24 mouse cellular contexts compared by ENCODE assay signal in genomic region chr2:150602166-150602565, GRCm38 (mm10). TPM values are rescaled to one million over a fixed set of nuclear protein-coding genes. Genes with fewer than 3 reads are reported as not detected.
DNase-seq lines count a peak whose midpoint lies in the region; ATAC-seq and TF ChIP-seq lines count a peak whose summit lies in the region.
"Had no signal": no experiment of that assay in that cellular context is flagged by ENCODE, and none has a peak within 500 bp of the region (broad histone marks: within the 10 kb centered on the region; RNA-seq: fewer than 3 reads in every experiment).

No protein-coding gene starts in this region.

- no peak for ATAC-seq in cerebellum, adult (ENCODE audit: insufficient number of reproducible peaks, low FRiP score, low TSS enrichment)
- no peak for ATAC-seq in heart, embryonic 12.5 days (ENCODE audit: insufficient number of reproducible peaks, low FRiP score)
- ATAC-seq: forebrain, embryonic 16.5 days; lung, postnatal 0 days had no signal

- no peaks in the 10 kb centered on the region for H3K79me2 ChIP-seq in heart, adult 2 months (replicated peaks; ENCODE audit: control insufficient read depth, insufficient read depth, low read length)

- TF ChIP-seq POLR2A in heart, adult 2 months (IDR thresholded peaks at IDR 0.05; ENCODE audit: insufficient read depth, low read depth, low read length), result no peak

- peak overlapping the region; percentile 78 for H3K27ac ChIP-seq in heart, adult 2 months
- no peak overlapping the region for H3K27ac ChIP-seq in heart, embryonic 12.5 days (ENCODE audit: poor library complexity, severe bottlenecking)
- H3K27ac ChIP-seq: embryonic facial prominence, embryonic 15.5 days; hindbrain, embryonic 10.5 days; kidney, postnatal 0 days; layer of hippocampus, adult 2 months; limb, embryonic 15.5 days; liver, embryonic 15.5 days; midbrain, embryonic 12.5 days; stomach, postnatal 0 days had no signal

- peaks cover 8% of the 10 kb centered on the region for H3K36me3 ChIP-seq in heart, adult 2 months (ENCODE audit: control insufficient read depth, insufficient read depth, low read length)
- H3K36me3 ChIP-seq in heart, embryonic 12.5 days, result no peaks in the 10 kb centered on the region
- H3K36me3 ChIP-seq: embryonic facial prominence, embryonic 15.5 days; limb, embryonic 15.5 days; midbrain, embryonic 12.5 days had no signal

- 73% methylated on average over 2 of the region's 2 CpGs for WGBS in heart, adult 2 months
- 91% methylated on average over 2 of the region's 2 CpGs for WGBS in heart, embryonic 12.5 days

- intact Hi-C loops in heart, adult 2 months (cut with DNase I), result loop anchor here (10.0 kb wide), 1 partner anchor 237 kb away; the partner anchor contains the start of gene 3300002I08Rik

- H3K27me3 ChIP-seq in heart, adult 2 months (ENCODE audit: control insufficient read depth, insufficient read depth, low read length), result no peaks in the 10 kb centered on the region
- no peaks in the 10 kb centered on the region for H3K27me3 ChIP-seq in heart, embryonic 12.5 days (replicated peaks)
- H3K27me3 ChIP-seq: embryonic facial prominence, embryonic 15.5 days; limb, embryonic 15.5 days; liver, embryonic 15.5 days; midbrain, embryonic 12.5 days had no signal

- peak; percentile 6 for DNase-seq in cerebellum, adult 8-10 months
- DNase-seq in heart, adult 2 months, result peak; percentile 32 to 56
- peak; percentile 27 to 49 for DNase-seq in cerebellum, postnatal 25 days
- DNase-seq in heart, postnatal 4 days, result peak; percentile 43
- DNase-seq in kidney, postnatal 4 days, result no peak
- DNase-seq: adrenal gland, postnatal 25 days; kidney, adult 11 months; layer of hippocampus, postnatal 36 days; retina, postnatal 1 day; right cerebral cortex, postnatal 4 days; thymus, postnatal 36 days had no signal

- H3K4me1 ChIP-seq in heart, adult 2 months (ENCODE audit: control insufficient read depth, insufficient read depth, low read length), result peaks cover under 1% of the 10 kb centered on the region; the same call in 1 of the 2 replicates
- H3K4me1 ChIP-seq in heart, embryonic 12.5 days (replicated peaks), result peaks cover 2% of the 10 kb centered on the region

- H3K4me2 ChIP-seq in heart, embryonic 12.5 days, result no peak overlapping the region
- H3K4me2 ChIP-seq: embryonic facial prominence, embryonic 15.5 days; limb, embryonic 15.5 days; liver, embryonic 15.5 days; midbrain, embryonic 12.5 days had no signal

- no peaks in the 10 kb centered on the region for H3K9me3 ChIP-seq in heart, embryonic 12.5 days (replicated peaks)
- H3K9me3 ChIP-seq: embryonic facial prominence, embryonic 15.5 days; hindbrain, embryonic 10.5 days; limb, embryonic 15.5 days; liver, embryonic 15.5 days; midbrain, embryonic 12.5 days had no signal

- TF ChIP-seq EP300 in heart, adult 2 months (IDR thresholded peaks at IDR 0.05; ENCODE audit: insufficient read depth, low read depth, low read length), result no peak

- no peak overlapping the region for H3K4me3 ChIP-seq in heart, adult 2 months
- no peak overlapping the region for H3K4me3 ChIP-seq in heart, embryonic 12.5 days
- H3K4me3 ChIP-seq: embryonic facial prominence, embryonic 15.5 days; hindbrain, embryonic 10.5 days; layer of hippocampus, adult 2 months; limb, embryonic 15.5 days; liver, embryonic 15.5 days; midbrain, embryonic 12.5 days had no signal

- no peak overlapping the region for H3K9ac ChIP-seq in heart, adult 2 months (ENCODE audit: low read depth, low read length)
- no peak overlapping the region for H3K9ac ChIP-seq in heart, embryonic 12.5 days
- H3K9ac ChIP-seq: embryonic facial prominence, embryonic 15.5 days; limb, embryonic 15.5 days; liver, embryonic 15.5 days; midbrain, embryonic 12.5 days had no signal

- TF ChIP-seq CTCF in heart, adult 2 months (IDR thresholded peaks at IDR 0.05), result no peak

RNA-seq across cellular contexts. Expression of gene Apmap, which starts 6.2 kb away (rescaled TPM):
- 10 to 100 TPM; 52.6 to 56.9 TPM for total RNA-seq in heart, adult 2 months (2021)
- 37.5 and 59.4 TPM in 2 replicates for polyA plus RNA-seq in heart, adult 2 months (2012; rRNA removed)
- 29.3 and 32.5 TPM in 2 replicates for polyA plus RNA-seq in heart, embryonic 12.5 days (2016; fragmentation: Nextera tagmentation; extraction: Ambion mirVana)
- total RNA-seq in heart, postnatal 4 days (2021), result 10 to 100 TPM; 33.5 to 37.6 TPM

RNA-seq across cellular contexts. Expression of gene Cst7, which starts 32.0 kb away (rescaled TPM):
- total RNA-seq in heart, adult 2 months (2021), result not detected
- 0.47 TPM in 1 of 2 replicates, not detected in the other for polyA plus RNA-seq in heart, adult 2 months (2012; rRNA removed)
- polyA plus RNA-seq in heart, embryonic 12.5 days (2016; fragmentation: Nextera tagmentation; extraction: Ambion mirVana), result 0.19 and 0.34 TPM in 2 replicates
- not detected for total RNA-seq in heart, postnatal 4 days (2021)
- total RNA-seq: adrenal gland, postnatal 25 days; layer of hippocampus, postnatal 36 days; left cerebral cortex, postnatal 36 days had no signal
- polyA plus RNA-seq: midbrain, embryonic 12.5 days had no signal

Comparison
In these comparisons a context has a peak if more than half of its experiments do, and no peak if none do; other contexts are left out.
1. DNase-seq: peak in cerebellum, adult 8-10 months (single experiment), heart, adult 2 months (2 of 2), cerebellum, postnatal 25 days (2 of 2) and heart, postnatal 4 days (single experiment); none in kidney, postnatal 4 days (0 of 2).